Mouse (Mus musculus): Measurements from ENCODE around the gene Sh3gl2. TPM values are rescaled to one million over a fixed set of nuclear protein-coding genes. Genes with fewer than 3 reads are reported as not detected.

The Sh3gl2 gene
- polyA plus RNA-seq, 1 experiment from 2014 or later = 16.5 TPM

DNA sequence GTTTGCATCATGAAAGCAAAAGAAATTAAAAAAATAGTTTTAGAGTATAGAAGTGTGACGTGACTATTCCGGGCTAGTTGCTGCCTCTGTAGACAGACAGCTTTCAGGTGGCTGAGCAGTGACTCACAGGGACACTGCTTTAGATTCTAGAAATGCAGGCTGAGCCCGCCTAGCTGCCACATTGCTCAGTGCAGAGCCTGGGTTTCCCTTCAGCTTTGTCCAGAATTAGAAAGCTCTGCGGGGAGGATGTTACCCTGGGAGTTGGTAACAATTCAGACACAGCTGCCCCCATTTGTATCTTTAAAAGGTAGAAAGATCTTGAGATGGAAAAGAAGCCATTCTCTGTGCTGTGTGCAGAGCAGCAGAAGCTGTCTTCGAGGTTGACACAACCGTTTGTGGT, 166.1 kb downstream of the Sh3gl2 start:
- no peak for ATAC-seq (ENCODE audit: low FRiP score, low TSS enrichment)
- no peaks in the 10 kb centered on the region for H3K4me1 ChIP-seq (ENCODE audit: control insufficient read depth, insufficient read depth, low read length)
- no peak overlapping the region for H3K27ac ChIP-seq (ENCODE audit: low read depth, low read length)
- no peaks in the 10 kb centered on the region for H3K27me3 ChIP-seq (ENCODE audit: control insufficient read depth, insufficient read depth, low read length)
- H3K9me3 ChIP-seq (ENCODE audit: control insufficient read depth, low read length) = no peaks in the 10 kb centered on the region
- no peak overlapping the region for H3K9ac ChIP-seq (ENCODE audit: low read depth, low read length)
- WGBS = 78% methylated on average over 6 of the region's 6 CpGs
- no peaks in the 10 kb centered on the region for H3K36me3 ChIP-seq (ENCODE audit: control insufficient read depth, insufficient read depth, low read length)
- no peak overlapping the region for H3K4me2 ChIP-seq (replicated peaks; ENCODE audit: low read depth, low read length)
- H3K4me3 ChIP-seq (ENCODE audit: low read length) = no peak overlapping the region

DNA sequence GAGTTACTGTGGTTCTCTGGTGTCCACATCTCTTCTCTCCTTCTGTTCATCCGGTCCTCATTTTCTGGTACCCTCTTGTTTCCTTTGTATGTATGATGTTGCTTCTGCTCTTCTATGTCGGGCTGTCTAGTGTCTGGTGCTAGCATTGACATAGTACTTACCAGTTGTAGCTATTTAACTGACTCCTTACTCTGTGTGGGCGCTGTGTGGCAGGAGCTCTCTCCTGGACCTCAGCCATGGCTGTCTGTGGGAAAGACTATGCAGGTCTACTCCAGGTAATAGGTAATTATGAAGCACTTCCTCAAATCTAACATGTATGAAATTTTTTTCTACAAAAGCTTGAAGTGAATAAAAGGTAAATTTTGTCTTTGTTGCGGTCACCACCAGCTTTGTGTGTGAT, 169.9 kb downstream of the Sh3gl2 start:
- Histone ChIP-seq H3K27me3 (ENCODE audit: control insufficient read depth, insufficient read depth, low read length) (no peaks in the 10 kb centered on the region), H3K4me1 (ENCODE audit: control insufficient read depth, insufficient read depth, low read length) (no peaks in the 10 kb centered on the region), H3K9me3 (ENCODE audit: control insufficient read depth, low read length) (no peaks in the 10 kb centered on the region), H3K27ac (ENCODE audit: low read depth, low read length) (no peak overlapping the region), H3K4me3 (ENCODE audit: low read length) (no peak overlapping the region), H3K36me3 (ENCODE audit: control insufficient read depth, insufficient read depth, low read length) (no peaks in the 10 kb centered on the region), H3K4me2 (replicated peaks; ENCODE audit: low read depth, low read length) (no peak overlapping the region), H3K9ac (ENCODE audit: low read depth, low read length) (no peak overlapping the region)
- 89% methylated on average over 4 of the region's 4 CpGs for WGBS
- no peak for ATAC-seq (ENCODE audit: low FRiP score, low TSS enrichment)

DNA sequence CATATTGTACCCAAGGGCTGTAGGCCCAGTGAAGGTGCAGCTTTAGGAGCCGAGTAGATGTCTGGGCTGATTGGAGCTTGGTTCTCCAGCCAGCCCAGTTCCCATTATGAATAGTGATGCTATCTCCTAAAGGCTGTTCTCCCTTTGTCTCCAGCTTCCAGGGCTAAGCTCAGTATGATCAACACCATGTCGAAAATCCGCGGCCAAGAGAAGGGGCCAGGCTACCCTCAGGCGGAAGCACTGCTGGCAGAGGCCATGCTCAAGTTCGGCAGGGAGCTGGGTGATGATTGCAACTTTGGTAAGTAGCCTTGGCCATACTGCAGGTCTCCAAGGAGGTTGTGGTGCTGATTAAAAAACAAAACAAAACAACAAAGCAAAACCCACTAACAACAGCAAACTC, 171.3 kb downstream of the Sh3gl2 start:
- Histone ChIP-seq H3K4me2 (replicated peaks; ENCODE audit: low read depth, low read length) (no peak overlapping the region), H3K4me3 (ENCODE audit: low read length) (no peak overlapping the region), H3K27me3 (ENCODE audit: control insufficient read depth, insufficient read depth, low read length) (no peaks in the 10 kb centered on the region), H3K9me3 (ENCODE audit: control insufficient read depth, low read length) (no peaks in the 10 kb centered on the region), H3K9ac (ENCODE audit: low read depth, low read length) (no peak overlapping the region), H3K36me3 (ENCODE audit: control insufficient read depth, insufficient read depth, low read length) (no peaks in the 10 kb centered on the region), H3K4me1 (ENCODE audit: control insufficient read depth, insufficient read depth, low read length) (no peaks in the 10 kb centered on the region), H3K27ac (ENCODE audit: low read depth, low read length) (no peak overlapping the region)
- no peak for ATAC-seq (ENCODE audit: low FRiP score, low TSS enrichment)
- WGBS = 85% methylated on average over 6 of the region's 6 CpGs

DNA sequence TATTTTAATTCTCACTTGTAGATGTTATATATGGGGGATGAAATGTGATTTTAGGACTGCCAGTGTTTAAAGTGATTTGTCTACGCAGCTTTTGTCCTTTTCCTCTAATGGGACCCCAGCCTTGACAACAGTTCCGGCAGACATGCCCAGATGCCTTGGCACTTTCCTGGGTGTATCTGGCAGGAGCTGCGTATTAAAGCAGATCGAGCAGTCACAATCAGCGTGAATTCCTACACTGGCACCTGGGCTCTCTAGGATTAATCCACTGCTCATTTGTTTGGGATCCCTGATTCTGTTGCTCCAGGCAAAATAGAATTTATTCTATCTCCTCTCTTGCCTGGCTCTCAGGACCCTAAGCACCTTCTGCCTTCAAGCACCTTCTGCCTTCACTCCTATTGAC, 171.7 kb downstream of the Sh3gl2 start:
- Histone ChIP-seq H3K27me3 (ENCODE audit: control insufficient read depth, insufficient read depth, low read length) (no peaks in the 10 kb centered on the region), H3K4me1 (ENCODE audit: control insufficient read depth, insufficient read depth, low read length) (no peaks in the 10 kb centered on the region), H3K4me3 (ENCODE audit: low read length) (no peak overlapping the region), H3K36me3 (ENCODE audit: control insufficient read depth, insufficient read depth, low read length) (no peaks in the 10 kb centered on the region), H3K4me2 (replicated peaks; ENCODE audit: low read depth, low read length) (no peak overlapping the region), H3K9ac (ENCODE audit: low read depth, low read length) (no peak overlapping the region), H3K27ac (ENCODE audit: low read depth, low read length) (no peak overlapping the region), H3K9me3 (ENCODE audit: control insufficient read depth, low read length) (no peaks in the 10 kb centered on the region)
- no peak for ATAC-seq (ENCODE audit: low FRiP score, low TSS enrichment)
- WGBS = 92% methylated on average over 5 of the region's 5 CpGs

DNA sequence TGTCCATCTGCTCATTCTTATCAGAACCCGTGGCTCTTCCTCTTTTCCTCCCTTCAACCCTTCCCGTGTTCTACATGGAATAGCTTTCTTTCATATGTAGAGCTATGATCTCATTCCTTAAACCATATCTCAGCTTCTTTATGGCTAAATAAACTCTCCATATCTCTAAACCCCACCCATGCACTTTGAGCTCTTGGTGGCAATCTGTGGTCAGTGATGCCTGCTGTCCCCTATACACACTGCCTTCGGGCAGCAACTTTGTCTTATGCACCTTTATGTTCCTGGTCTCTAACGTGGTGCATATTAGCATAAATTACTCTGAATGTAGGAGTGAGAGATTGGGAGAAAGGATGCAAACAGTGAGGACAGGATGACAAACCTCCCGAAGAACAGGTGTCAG, 180.3 kb downstream of the Sh3gl2 start:
- H3K4me3 ChIP-seq (ENCODE audit: low read length) = no peak overlapping the region
- 85% methylated on average over 5 of the region's 5 CpGs for WGBS
- no peak overlapping the region for H3K27ac ChIP-seq (ENCODE audit: low read depth, low read length)
- H3K4me1 ChIP-seq (ENCODE audit: control insufficient read depth, insufficient read depth, low read length) = no peaks in the 10 kb centered on the region
- H3K27me3 ChIP-seq (ENCODE audit: control insufficient read depth, insufficient read depth, low read length) = no peaks in the 10 kb centered on the region
- H3K9me3 ChIP-seq (ENCODE audit: control insufficient read depth, low read length) = no peaks in the 10 kb centered on the region
- no peak overlapping the region for H3K4me2 ChIP-seq (replicated peaks; ENCODE audit: low read depth, low read length)
- no peak for ATAC-seq (ENCODE audit: low FRiP score, low TSS enrichment)
- H3K9ac ChIP-seq (ENCODE audit: low read depth, low read length) = no peak overlapping the region
- no peaks in the 10 kb centered on the region for H3K36me3 ChIP-seq (ENCODE audit: control insufficient read depth, insufficient read depth, low read length)

DNA sequence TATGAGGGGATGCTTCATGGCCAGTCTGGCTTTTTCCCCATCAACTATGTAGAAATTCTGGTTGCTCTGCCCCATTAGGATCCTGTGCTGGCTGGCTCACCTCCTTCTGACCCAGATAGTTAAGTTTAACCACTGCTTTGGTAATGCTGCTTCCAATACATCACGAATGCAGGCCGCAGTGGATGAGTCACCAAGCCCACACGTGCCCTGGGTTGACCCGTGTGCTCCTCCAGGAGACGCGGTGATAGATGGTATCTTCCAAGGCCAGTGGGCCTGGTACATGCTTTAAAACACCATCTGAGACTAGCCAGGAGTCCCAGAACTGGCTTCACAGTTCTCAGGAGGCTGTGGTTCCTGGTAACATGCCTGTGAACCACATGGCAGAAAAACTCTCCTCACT, 182.8 kb downstream of the Sh3gl2 start:
- Histone ChIP-seq H3K4me3 (ENCODE audit: low read length) (no peak overlapping the region), H3K27me3 (ENCODE audit: control insufficient read depth, insufficient read depth, low read length) (no peaks in the 10 kb centered on the region), H3K4me1 (ENCODE audit: control insufficient read depth, insufficient read depth, low read length) (no peaks in the 10 kb centered on the region), H3K4me2 (replicated peaks; ENCODE audit: low read depth, low read length) (no peak overlapping the region), H3K27ac (ENCODE audit: low read depth, low read length) (no peak overlapping the region), H3K9me3 (ENCODE audit: control insufficient read depth, low read length) (no peaks in the 10 kb centered on the region), H3K9ac (ENCODE audit: low read depth, low read length) (no peak overlapping the region), H3K36me3 (ENCODE audit: control insufficient read depth, insufficient read depth, low read length) (no peaks in the 10 kb centered on the region)
- 92% methylated on average over 6 of the region's 6 CpGs for WGBS
- no peak for ATAC-seq (ENCODE audit: low FRiP score, low TSS enrichment)

DNA sequence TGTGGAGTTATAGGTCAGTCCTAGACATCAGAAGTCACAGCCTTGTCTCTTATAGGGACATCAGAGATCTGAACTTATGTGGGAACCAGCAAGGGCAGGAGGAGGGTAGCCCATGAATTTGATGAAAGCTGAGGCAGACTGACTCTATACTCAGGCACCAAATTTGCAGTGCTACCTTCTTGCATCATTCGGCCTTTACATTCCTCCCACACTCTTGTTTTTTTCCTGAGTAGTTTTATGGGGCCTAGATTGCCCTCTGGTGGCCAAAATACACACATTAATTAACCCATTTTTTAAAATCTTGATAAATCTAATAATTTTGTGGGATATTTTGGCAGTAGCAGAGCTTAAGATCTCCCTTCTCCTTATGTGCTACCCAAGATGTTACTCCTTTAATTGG, 186.9 kb downstream of the Sh3gl2 start:
- Histone ChIP-seq H3K27ac (ENCODE audit: low read depth, low read length) (no peak overlapping the region), H3K27me3 (ENCODE audit: control insufficient read depth, insufficient read depth, low read length) (no peaks in the 10 kb centered on the region), H3K4me2 (replicated peaks; ENCODE audit: low read depth, low read length) (no peak overlapping the region), H3K4me1 (ENCODE audit: control insufficient read depth, insufficient read depth, low read length) (no peaks in the 10 kb centered on the region), H3K9ac (ENCODE audit: low read depth, low read length) (no peak overlapping the region), H3K4me3 (ENCODE audit: low read length) (no peak overlapping the region), H3K36me3 (ENCODE audit: control insufficient read depth, insufficient read depth, low read length) (no peaks in the 10 kb centered on the region), H3K9me3 (ENCODE audit: control insufficient read depth, low read length) (no peaks in the 10 kb centered on the region)
- no peak for ATAC-seq (ENCODE audit: low FRiP score, low TSS enrichment)
- WGBS = 52% methylated on average over 1 of the region's 1 CpGs

DNA sequence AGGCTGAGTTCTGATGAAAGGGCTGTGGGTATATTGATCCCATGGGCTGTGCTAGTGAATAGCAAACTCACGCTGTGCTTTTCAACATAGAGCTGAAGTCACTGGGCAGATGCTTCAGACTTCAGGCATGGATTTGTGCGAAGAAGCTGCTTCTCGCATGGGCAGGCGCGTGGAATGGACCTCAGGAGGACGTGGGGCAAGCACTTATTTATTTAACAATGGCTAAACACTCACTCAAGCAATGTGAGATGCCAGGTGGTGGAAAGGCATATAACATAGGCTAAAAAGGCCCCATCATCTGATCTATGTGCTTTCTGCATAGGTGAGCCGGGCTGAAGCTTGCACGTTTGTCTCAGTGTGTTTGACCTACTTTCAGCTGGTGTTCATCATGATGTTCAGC, 193.8 kb downstream of the Sh3gl2 start:
- H3K27me3 ChIP-seq (ENCODE audit: control insufficient read depth, insufficient read depth, low read length) = no peaks in the 10 kb centered on the region
- no peak overlapping the region for H3K9ac ChIP-seq (ENCODE audit: low read depth, low read length)
- H3K4me1 ChIP-seq (ENCODE audit: control insufficient read depth, insufficient read depth, low read length) = no peaks in the 10 kb centered on the region
- H3K36me3 ChIP-seq (ENCODE audit: control insufficient read depth, insufficient read depth, low read length) = no peaks in the 10 kb centered on the region
- no peak overlapping the region for H3K4me3 ChIP-seq (ENCODE audit: low read length)
- 58% methylated on average over 8 of the region's 8 CpGs for whole genome bisulfite sequencing
- H3K4me2 ChIP-seq (replicated peaks; ENCODE audit: low read depth, low read length) = no peak overlapping the region
- H3K27ac ChIP-seq (ENCODE audit: low read depth, low read length) = no peak overlapping the region
- no peaks in the 10 kb centered on the region for H3K9me3 ChIP-seq (ENCODE audit: control insufficient read depth, low read length)
- 0 out of 2 replicates have a peak, but pooled peaks have one; percentile 28 for ATAC-seq (ENCODE audit: low FRiP score, low TSS enrichment)

DNA sequence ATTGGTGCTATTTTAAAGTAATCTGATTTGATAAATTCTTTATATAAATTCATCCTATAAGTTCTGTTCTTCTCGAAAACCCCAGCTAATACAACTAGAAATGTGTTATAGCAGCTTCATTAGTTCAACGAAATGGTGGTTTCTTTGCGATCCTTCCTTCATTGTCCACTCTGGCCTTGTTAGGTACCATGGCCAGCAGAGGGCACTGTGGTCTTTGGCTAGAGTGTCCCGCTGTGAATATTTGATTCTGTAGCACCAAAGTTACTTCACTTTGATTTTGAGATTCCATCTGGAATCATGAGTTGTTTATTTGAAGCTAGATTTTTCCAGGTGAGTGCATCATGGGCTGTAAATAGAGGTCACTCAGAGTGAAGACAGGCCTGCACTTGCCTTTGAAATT, 197.9 kb downstream of the Sh3gl2 start:
- 36% methylated on average over 4 of the region's 4 CpGs for WGBS
- no peaks in the 10 kb centered on the region for H3K36me3 ChIP-seq (ENCODE audit: control insufficient read depth, insufficient read depth, low read length)
- ATAC-seq (ENCODE audit: low FRiP score, low TSS enrichment) = no peak; the same call in 1 of the 2 replicates
- H3K4me3 ChIP-seq (ENCODE audit: low read length) = no peak overlapping the region
- H3K9ac ChIP-seq (ENCODE audit: low read depth, low read length) = no peak overlapping the region
- H3K9me3 ChIP-seq (ENCODE audit: control insufficient read depth, low read length) = no peaks in the 10 kb centered on the region
- H3K4me1 ChIP-seq (ENCODE audit: control insufficient read depth, insufficient read depth, low read length) = no peaks in the 10 kb centered on the region
- H3K27ac ChIP-seq (ENCODE audit: low read depth, low read length) = no peak overlapping the region
- no peak overlapping the region for H3K4me2 ChIP-seq (replicated peaks; ENCODE audit: low read depth, low read length)
- no peaks in the 10 kb centered on the region for H3K27me3 ChIP-seq (ENCODE audit: control insufficient read depth, insufficient read depth, low read length)
